Mouse (Mus musculus): ENCODE results near the gene Nedd4. TPM values are rescaled to one million over a fixed set of nuclear protein-coding genes. Genes with fewer than 3 reads are reported as not detected.

Gene Nedd4
- polyA plus RNA-seq, 1 experiment from 2014 or later, result 142 TPM

DNA sequence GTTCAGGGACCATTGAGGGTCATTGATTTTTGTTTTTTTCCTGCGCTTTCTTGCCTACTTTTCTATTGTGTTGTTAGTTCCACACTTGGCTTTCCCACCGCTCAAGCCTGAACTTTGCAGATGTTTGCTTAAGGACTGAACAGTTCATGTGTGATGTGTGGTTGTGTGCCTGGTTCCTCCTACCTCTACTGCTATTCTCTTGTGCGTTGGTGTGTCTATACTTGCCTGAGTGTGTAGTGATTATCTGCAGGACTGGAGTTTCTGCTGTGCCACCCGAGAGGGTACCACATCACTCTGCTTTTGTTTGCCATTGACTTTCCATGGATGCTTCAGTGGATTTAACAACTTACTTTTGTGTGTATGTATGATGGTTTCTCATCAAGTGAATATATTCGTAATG lies 46.5 kb downstream of the Nedd4 start:
- Histone ChIP-seq H3K9ac (ENCODE audit: low read depth, low read length) (no peak overlapping the region), H3K4me1 (replicated peaks; ENCODE audit: control insufficient read depth, insufficient read depth, low read length) (no peaks in the 10 kb centered on the region), H3K27ac (ENCODE audit: low read depth, low read length) (no peak overlapping the region), H3K4me2 (replicated peaks; ENCODE audit: low read depth) (no peak overlapping the region), H3K9me3 (ENCODE audit: control insufficient read depth) (no peaks in the 10 kb centered on the region), H3K36me3 (ENCODE audit: control insufficient read depth, insufficient read depth) (peaks cover 59% of the 10 kb centered on the region), H3K27me3 (replicated peaks; ENCODE audit: control insufficient read depth, insufficient read depth, low read length) (no peaks in the 10 kb centered on the region), H3K4me3 (ENCODE audit: low read depth, low read length) (no peak overlapping the region)
- TF ChIP-seq CTCF (IDR thresholded peaks at IDR 0.05; ENCODE audit: low read depth), result no peak
- ATAC-seq, result no peak
- WGBS, result 84% methylated on average over 5 of the region's 5 CpGs

DNA sequence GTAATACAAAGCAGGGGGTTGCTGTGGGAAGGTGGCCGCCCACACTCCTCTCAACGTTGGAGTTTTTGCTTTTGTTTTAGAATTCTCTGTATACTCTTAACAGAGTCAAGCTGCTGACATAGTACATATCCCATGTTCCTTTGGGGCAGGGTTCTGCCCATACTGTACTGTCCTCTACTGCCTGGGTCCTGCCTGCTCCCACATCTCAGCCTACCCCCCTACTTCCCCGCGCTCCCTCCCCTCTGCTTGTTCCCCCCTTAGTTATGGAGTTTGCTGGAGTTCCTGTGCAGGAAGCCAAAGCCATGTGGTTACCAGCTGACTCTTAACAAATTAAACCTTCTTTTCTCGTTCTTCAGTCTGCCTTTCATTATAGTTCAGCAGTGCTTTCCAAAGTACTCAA lies 47.9 kb downstream of the Nedd4 start:
- Histone ChIP-seq H3K4me3 (ENCODE audit: low read depth, low read length) (no peak overlapping the region), H3K27ac (ENCODE audit: low read depth, low read length) (no peak overlapping the region), H3K27me3 (replicated peaks; ENCODE audit: control insufficient read depth, insufficient read depth, low read length) (no peaks in the 10 kb centered on the region), H3K4me1 (replicated peaks; ENCODE audit: control insufficient read depth, insufficient read depth, low read length) (no peaks in the 10 kb centered on the region), H3K36me3 (ENCODE audit: control insufficient read depth, insufficient read depth) (peaks cover 64% of the 10 kb centered on the region), H3K4me2 (replicated peaks; ENCODE audit: low read depth) (no peak overlapping the region), H3K9ac (ENCODE audit: low read depth, low read length) (no peak overlapping the region), H3K9me3 (ENCODE audit: control insufficient read depth) (no peaks in the 10 kb centered on the region)
- 71% methylated on average over 5 of the region's 5 CpGs for whole genome bisulfite sequencing
- ATAC-seq, result no peak
- TF ChIP-seq CTCF (IDR thresholded peaks at IDR 0.05; ENCODE audit: low read depth), result no peak

- Histone ChIP-seq H3K27me3 (replicated peaks; ENCODE audit: control insufficient read depth, insufficient read depth, low read length) (no peaks in the 10 kb centered on the region), H3K4me1 (replicated peaks; ENCODE audit: control insufficient read depth, insufficient read depth, low read length) (no peaks in the 10 kb centered on the region), H3K27ac (ENCODE audit: low read depth, low read length) (no peak overlapping the region; the same call in 1 of the 2 replicates), H3K4me2 (replicated peaks; ENCODE audit: low read depth) (no peak overlapping the region), H3K4me3 (ENCODE audit: low read depth, low read length) (no peak overlapping the region), H3K9ac (ENCODE audit: low read depth, low read length) (no peak overlapping the region), H3K36me3 (ENCODE audit: control insufficient read depth, insufficient read depth) (peaks cover 72% of the 10 kb centered on the region), H3K9me3 (ENCODE audit: control insufficient read depth) (no peaks in the 10 kb centered on the region)
- whole genome bisulfite sequencing, result 75% methylated on average over 4 of the region's 4 CpGs
- ATAC-seq, result no peak
- TF ChIP-seq CTCF (IDR thresholded peaks at IDR 0.05; ENCODE audit: low read depth), result no peak
Observed at GRCm38 (mm10) chr9:72714945-72715344, 52.8 kb downstream of the Nedd4 start.

DNA sequence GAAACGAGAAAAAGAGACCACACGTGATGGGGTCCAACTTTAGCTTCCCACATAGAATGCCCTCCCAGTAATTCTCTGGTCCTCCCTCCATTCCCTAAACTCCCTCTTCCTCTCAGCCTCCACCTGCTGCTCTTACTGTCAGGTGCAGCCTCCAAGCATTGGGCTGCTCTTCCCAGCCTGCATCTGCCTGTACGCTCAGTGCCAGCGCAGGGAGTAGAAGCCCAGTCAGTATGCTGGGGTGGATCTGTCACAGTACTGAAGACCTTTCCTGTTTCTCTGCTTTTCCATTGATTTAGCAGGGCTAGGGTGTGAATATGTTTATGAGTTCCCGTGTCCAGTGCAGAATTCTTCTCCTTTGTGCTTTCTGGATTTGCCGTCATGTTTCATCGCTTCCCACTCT lies 54.1 kb downstream of the Nedd4 start:
- no peak for ATAC-seq
- Histone ChIP-seq H3K4me1 (replicated peaks; ENCODE audit: control insufficient read depth, insufficient read depth, low read length) (no peaks in the 10 kb centered on the region), H3K4me3 (ENCODE audit: low read depth, low read length) (no peak overlapping the region), H3K9ac (ENCODE audit: low read depth, low read length) (no peak overlapping the region), H3K36me3 (ENCODE audit: control insufficient read depth, insufficient read depth) (peaks cover 75% of the 10 kb centered on the region), H3K27ac (ENCODE audit: low read depth, low read length) (no peak overlapping the region), H3K9me3 (ENCODE audit: control insufficient read depth) (no peaks in the 10 kb centered on the region), H3K4me2 (replicated peaks; ENCODE audit: low read depth) (no peak overlapping the region), H3K27me3 (replicated peaks; ENCODE audit: control insufficient read depth, insufficient read depth, low read length) (no peaks in the 10 kb centered on the region)
- WGBS, result 93% methylated on average over 7 of the region's 7 CpGs
- no peak for TF ChIP-seq CTCF (IDR thresholded peaks at IDR 0.05; ENCODE audit: low read depth)

GRCm38 (mm10) chr9:72719143-72719542 lies 57.0 kb downstream of the Nedd4 start:
- H3K9ac ChIP-seq (ENCODE audit: low read depth, low read length), result no peak overlapping the region
- H3K4me3 ChIP-seq (ENCODE audit: low read depth, low read length), result no peak overlapping the region
- H3K9me3 ChIP-seq (ENCODE audit: control insufficient read depth), result no peaks in the 10 kb centered on the region
- H3K4me1 ChIP-seq (replicated peaks; ENCODE audit: control insufficient read depth, insufficient read depth, low read length), result no peaks in the 10 kb centered on the region
- no peak overlapping the region for H3K4me2 ChIP-seq (replicated peaks; ENCODE audit: low read depth)
- no peaks in the 10 kb centered on the region for H3K27me3 ChIP-seq (replicated peaks; ENCODE audit: control insufficient read depth, insufficient read depth, low read length)
- ATAC-seq, result no peak
- WGBS, result 84% methylated on average over 4 of the region's 4 CpGs
- H3K36me3 ChIP-seq (ENCODE audit: control insufficient read depth, insufficient read depth), result peaks cover 78% of the 10 kb centered on the region
- H3K27ac ChIP-seq (ENCODE audit: low read depth, low read length), result no peak overlapping the region
- TF ChIP-seq CTCF (IDR thresholded peaks at IDR 0.05; ENCODE audit: low read depth), result no peak

GRCm38 (mm10) chr9:72721221-72721620 lies 59.1 kb downstream of the Nedd4 start:
- Histone ChIP-seq H3K9ac (ENCODE audit: low read depth, low read length) (no peak overlapping the region), H3K4me3 (ENCODE audit: low read depth, low read length) (no peak overlapping the region), H3K27me3 (replicated peaks; ENCODE audit: control insufficient read depth, insufficient read depth, low read length) (no peaks in the 10 kb centered on the region), H3K4me2 (replicated peaks; ENCODE audit: low read depth) (no peak overlapping the region), H3K4me1 (replicated peaks; ENCODE audit: control insufficient read depth, insufficient read depth, low read length) (no peaks in the 10 kb centered on the region), H3K27ac (ENCODE audit: low read depth, low read length) (no peak overlapping the region), H3K36me3 (ENCODE audit: control insufficient read depth, insufficient read depth) (peaks cover 85% of the 10 kb centered on the region), H3K9me3 (ENCODE audit: control insufficient read depth) (no peaks in the 10 kb centered on the region)
- no peak for ATAC-seq
- WGBS, result 86% methylated on average over 14 of the region's 14 CpGs
- TF ChIP-seq CTCF (IDR thresholded peaks at IDR 0.05; ENCODE audit: low read depth), result 0 out of 2 replicates have a peak, but pooled peaks have one; percentile 21

GRCm38 (mm10) chr9:72722622-72723021 lies 60.5 kb downstream of the Nedd4 start:
- Histone ChIP-seq H3K27me3 (replicated peaks; ENCODE audit: control insufficient read depth, insufficient read depth, low read length) (no peaks in the 10 kb centered on the region), H3K4me3 (ENCODE audit: low read depth, low read length) (no peak overlapping the region), H3K4me1 (replicated peaks; ENCODE audit: control insufficient read depth, insufficient read depth, low read length) (no peaks in the 10 kb centered on the region), H3K36me3 (ENCODE audit: control insufficient read depth, insufficient read depth) (peaks cover 97% of the 10 kb centered on the region), H3K9ac (ENCODE audit: low read depth, low read length) (no peak overlapping the region), H3K4me2 (replicated peaks; ENCODE audit: low read depth) (no peak overlapping the region), H3K9me3 (ENCODE audit: control insufficient read depth) (no peaks in the 10 kb centered on the region), H3K27ac (ENCODE audit: low read depth, low read length) (no peak overlapping the region)
- 99% methylated on average over 3 of the region's 3 CpGs for WGBS
- TF ChIP-seq CTCF (IDR thresholded peaks at IDR 0.05; ENCODE audit: low read depth), result no peak
- ATAC-seq, result no peak
